ENCODE assay signal across 8 mouse cellular contexts in genomic region chr11:96278773-96279172, GRCm38 (mm10). TPM values are rescaled to one million over a fixed set of nuclear protein-coding genes. Genes with fewer than 3 reads are reported as not detected.
DNase-seq lines count a peak whose midpoint lies in the region; ATAC-seq and TF ChIP-seq lines count a peak whose summit lies in the region.
"Had no signal": no experiment of that assay in that cellular context is flagged by ENCODE, and none has a peak within 500 bp of the region (broad histone marks: within the 10 kb centered on the region; RNA-seq: fewer than 3 reads in every experiment).

No protein-coding gene starts in this region.

- no peaks in the 10 kb centered on the region; the same call in 1 of the 2 replicates for H3K4me1 ChIP-seq in forebrain, embryonic 16.5 days (replicated peaks; ENCODE audit: control insufficient read depth, insufficient read depth, low read length)
- no peaks in the 10 kb centered on the region for H3K4me1 ChIP-seq in hindbrain, embryonic 13.5 days (replicated peaks)

- WGBS in forebrain, embryonic 16.5 days: under 1% methylated on average over 9 of the region's 9 CpGs
- WGBS in hindbrain, embryonic 13.5 days: under 1% methylated on average over 9 of the region's 9 CpGs

- no peak overlapping the region for H3K9ac ChIP-seq in forebrain, embryonic 16.5 days (replicated peaks; ENCODE audit: low read depth, low read length)
- no peak overlapping the region for H3K9ac ChIP-seq in hindbrain, embryonic 13.5 days

- no peak overlapping the region for H3K4me3 ChIP-seq in forebrain, embryonic 16.5 days (replicated peaks; ENCODE audit: low read length)
- H3K4me3 ChIP-seq in hindbrain, embryonic 13.5 days: no peak overlapping the region
- H3K4me3 ChIP-seq: myocyte had no signal

- H3K9me3 ChIP-seq in forebrain, embryonic 16.5 days (ENCODE audit: control insufficient read depth, low read length): no peaks in the 10 kb centered on the region
- H3K9me3 ChIP-seq in hindbrain, embryonic 13.5 days: no peaks in the 10 kb centered on the region

- no peaks in the 10 kb centered on the region for H3K36me3 ChIP-seq in forebrain, embryonic 16.5 days (ENCODE audit: control insufficient read depth, insufficient read depth)
- no peaks in the 10 kb centered on the region for H3K36me3 ChIP-seq in hindbrain, embryonic 13.5 days

- TF ChIP-seq CTCF in brain, embryonic 14.5 days (IDR thresholded peaks at IDR 0.05; ENCODE audit: borderline replicate concordance, extremely low read depth, insufficient read depth, insufficient read length): peak; percentile 88

- H3K4me2 ChIP-seq in forebrain, embryonic 16.5 days (ENCODE audit: low read length): no peak overlapping the region
- peak overlapping the region; percentile 49 for H3K4me2 ChIP-seq in hindbrain, embryonic 13.5 days

- no peak overlapping the region for H3K27ac ChIP-seq in forebrain, embryonic 16.5 days (ENCODE audit: low read length)
- peak overlapping the region; percentile 83; the same call in 1 of the 2 replicates for H3K27ac ChIP-seq in hindbrain, embryonic 13.5 days

- peak; percentile 20; the same call in 1 of the 2 replicates for ATAC-seq in forebrain, embryonic 16.5 days
- ATAC-seq in hindbrain, embryonic 13.5 days (ENCODE audit: low FRiP score): 0 out of 2 replicates have a peak, but pooled peaks have one; percentile 46
- peak; percentile 87 for ATAC-seq in megakaryocyte-erythroid progenitor cell, adult 5-6 weeks (replicated peaks; ENCODE audit: low FRiP score, low TSS enrichment, poor library complexity, severe bottlenecking)

- TF ChIP-seq POLR2A in brain, embryonic 14.5 days (IDR thresholded peaks at IDR 0.05; ENCODE audit: borderline replicate concordance, extremely low read depth, insufficient read depth, insufficient read length, poor library complexity, severe bottlenecking): no peak

- DNase-seq in MN1 (ENCODE audit: low spot score): peak; percentile 72
- DNase-seq in brain, embryonic 14.5 days (ENCODE audit: low read depth): peak; percentile 94
- peak; percentile 86 to 93 for DNase-seq in layer of hippocampus, postnatal 10 days (ENCODE audit: low spot score in 2 of 2)
- DNase-seq in spleen, postnatal 10 days (ENCODE audit: low spot score in 2 of 2): peak; percentile 40 to 79

- H3K27me3 ChIP-seq in forebrain, embryonic 16.5 days (replicated peaks; ENCODE audit: control insufficient read depth, insufficient read depth, low read length): peaks cover 88% of the 10 kb centered on the region
- H3K27me3 ChIP-seq in hindbrain, embryonic 13.5 days: peaks cover 95% of the 10 kb centered on the region

RNA-seq across cellular contexts. Expression of gene Hoxb8, which starts 2.9 kb away (rescaled TPM):
- polyA plus RNA-seq in brain, embryonic 14.5 days (2012; rRNA removed): 0.38 and 19.0 TPM in 2 replicates
- not detected in 2 replicates for polyA plus RNA-seq in forebrain, embryonic 16.5 days (2015; fragmentation: Nextera tagmentation; extraction: Ambion mirVana)
- polyA plus RNA-seq in hindbrain, embryonic 13.5 days (2015; fragmentation: Nextera tagmentation; extraction: Ambion mirVana): 19.2 and 27.2 TPM in 2 replicates
- total RNA-seq in layer of hippocampus, postnatal 10 days (2021): not detected
- total RNA-seq in megakaryocyte-erythroid progenitor cell, adult 5-6 weeks (2014; fragmentation: Nextera tagmentation): not detected in 2 replicates
- not detected in 2 replicates for total RNA-seq in megakaryocyte-erythroid progenitor cell, adult 5-6 weeks (2017)

RNA-seq across cellular contexts. Expression of gene Hoxb9, which starts 7.5 kb away (rescaled TPM):
- 0.04 and 0.06 TPM in 2 replicates for polyA plus RNA-seq in brain, embryonic 14.5 days (2012; rRNA removed)
- not detected in 2 replicates for polyA plus RNA-seq in forebrain, embryonic 16.5 days (2015; fragmentation: Nextera tagmentation; extraction: Ambion mirVana)
- polyA plus RNA-seq in hindbrain, embryonic 13.5 days (2015; fragmentation: Nextera tagmentation; extraction: Ambion mirVana): 4.8 and 7.2 TPM in 2 replicates
- total RNA-seq in layer of hippocampus, postnatal 10 days (2021): not detected
- total RNA-seq in megakaryocyte-erythroid progenitor cell, adult 5-6 weeks (2014; fragmentation: Nextera tagmentation): not detected in 2 replicates
- total RNA-seq in megakaryocyte-erythroid progenitor cell, adult 5-6 weeks (2017): not detected in 2 replicates

RNA-seq across cellular contexts. Expression of gene Hoxb7, which starts 7.7 kb away (rescaled TPM):
- 0.11 and 2.4 TPM in 2 replicates for polyA plus RNA-seq in brain, embryonic 14.5 days (2012; rRNA removed)
- polyA plus RNA-seq in forebrain, embryonic 16.5 days (2015; fragmentation: Nextera tagmentation; extraction: Ambion mirVana): not detected in 2 replicates
- polyA plus RNA-seq in hindbrain, embryonic 13.5 days (2015; fragmentation: Nextera tagmentation; extraction: Ambion mirVana): 21.5 and 33.2 TPM in 2 replicates
- not detected for total RNA-seq in layer of hippocampus, postnatal 10 days (2021)
- not detected in 2 replicates for total RNA-seq in megakaryocyte-erythroid progenitor cell, adult 5-6 weeks (2014; fragmentation: Nextera tagmentation)
- total RNA-seq in megakaryocyte-erythroid progenitor cell, adult 5-6 weeks (2017): not detected in 2 replicates

RNA-seq across cellular contexts. Expression of gene Hoxb6, which starts 13.5 kb away (rescaled TPM):
- 0.68 and 14.3 TPM in 2 replicates for polyA plus RNA-seq in brain, embryonic 14.5 days (2012; rRNA removed)
- polyA plus RNA-seq in forebrain, embryonic 16.5 days (2015; fragmentation: Nextera tagmentation; extraction: Ambion mirVana): not detected in 2 replicates
- 81.9 and 132 TPM in 2 replicates for polyA plus RNA-seq in hindbrain, embryonic 13.5 days (2015; fragmentation: Nextera tagmentation; extraction: Ambion mirVana)
- not detected for total RNA-seq in layer of hippocampus, postnatal 10 days (2021)
- not detected in 2 replicates for total RNA-seq in megakaryocyte-erythroid progenitor cell, adult 5-6 weeks (2014; fragmentation: Nextera tagmentation)
- 0.72 TPM in 1 of 2 replicates, not detected in the other for total RNA-seq in megakaryocyte-erythroid progenitor cell, adult 5-6 weeks (2017)
- polyA plus RNA-seq: myocyte had no signal

RNA-seq across cellular contexts. Expression of gene Hoxb5, which starts 24.4 kb away (rescaled TPM):
- 3.3 and 43.9 TPM in 2 replicates for polyA plus RNA-seq in brain, embryonic 14.5 days (2012; rRNA removed)
- not detected in 2 replicates for polyA plus RNA-seq in forebrain, embryonic 16.5 days (2015; fragmentation: Nextera tagmentation; extraction: Ambion mirVana)
- 196 and 216 TPM in 2 replicates for polyA plus RNA-seq in hindbrain, embryonic 13.5 days (2015; fragmentation: Nextera tagmentation; extraction: Ambion mirVana)
- total RNA-seq in layer of hippocampus, postnatal 10 days (2021): not detected
- not detected in 2 replicates for total RNA-seq in megakaryocyte-erythroid progenitor cell, adult 5-6 weeks (2014; fragmentation: Nextera tagmentation)
- total RNA-seq in megakaryocyte-erythroid progenitor cell, adult 5-6 weeks (2017): not detected in 2 replicates
- polyA plus RNA-seq: myocyte had no signal

Comparison
In these comparisons a context has a peak if more than half of its experiments do, and no peak if none do; other contexts are left out.
1. ATAC-seq: peak in every context shown above with its lines; median percentile 87 in megakaryocyte-erythroid progenitor cell, adult 5-6 weeks; 46 in hindbrain, embryonic 13.5 days; 20 in forebrain, embryonic 16.5 days.